ENCODE assay signal across 10 mouse cellular contexts in the genomic region with DNA sequence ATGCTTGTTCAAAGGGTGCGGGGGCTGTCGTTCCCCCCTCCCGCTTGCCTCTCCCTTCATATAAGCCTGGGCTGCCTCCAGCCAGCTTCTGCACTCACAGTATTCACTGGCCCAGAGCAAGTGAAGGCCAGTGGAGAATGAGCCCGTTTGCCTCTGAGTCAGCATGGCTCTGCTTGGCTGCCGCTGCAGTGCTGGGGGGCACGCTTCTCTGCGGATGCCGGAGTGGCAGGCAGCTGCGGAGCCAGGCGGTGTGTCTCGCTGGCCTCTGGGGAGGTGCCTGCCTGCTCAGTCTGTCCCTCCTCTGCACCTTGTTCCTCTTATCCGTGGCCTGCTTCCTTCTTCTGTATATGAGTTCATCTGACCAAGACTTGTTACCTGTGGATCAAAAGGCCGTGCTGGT. TPM values are rescaled to one million over a fixed set of nuclear protein-coding genes. Genes with fewer than 3 reads are reported as not detected.
DNase-seq lines count a peak whose midpoint lies in the region; ATAC-seq and TF ChIP-seq lines count a peak whose summit lies in the region.
"Had no signal": no experiment of that assay in that cellular context is flagged by ENCODE, and none has a peak within 500 bp of the region (broad histone marks: within the 10 kb centered on the region; RNA-seq: fewer than 3 reads in every experiment).

Gene Hsd17b2, plus strand, starts transcription at position 46 of the 400 bp plus-strand sequence.

- TF ChIP-seq CTCF in bone marrow, adult 2 months (IDR thresholded peaks at IDR 0.05; ENCODE audit: control insufficient read depth, insufficient read depth, low read length): no peak

- 26% methylated on average over 13 of the region's 13 CpGs for WGBS in bone marrow, adult 2 months

- TF ChIP-seq POLR2A in bone marrow, adult 2 months (IDR thresholded peaks at IDR 0.05; ENCODE audit: borderline replicate concordance, control insufficient read depth, low read depth, low read length): no peak

- DNase-seq in adrenal gland, postnatal 14 days: no peak
- no peak for DNase-seq in adrenal gland, adult 8-10 months
- DNase-seq in kidney, postnatal 14 days: peak; percentile 43
- DNase-seq in adipocyte (ENCODE audit: low spot score): no peak
- no peak for DNase-seq in left cerebral cortex, postnatal 25 days (ENCODE audit: low spot score in 2 of 2)
- DNase-seq: heart, postnatal 14 days had no signal

- H3K4me1 ChIP-seq in bone marrow, adult 2 months (ENCODE audit: control insufficient read depth, insufficient read depth, low read length): peaks cover 1% of the 10 kb centered on the region; the same call in 1 of the 2 replicates

- intact Hi-C loops in left cerebral cortex, postnatal 25 days (cut with DNase I): no loop called here

- H3K4me3 ChIP-seq in bone marrow, adult 2 months (replicated peaks; ENCODE audit: control insufficient read depth, low read depth, low read length): peak within 1 kb of the TSS; percentile 40

- H3K27ac ChIP-seq in bone marrow, adult 2 months (ENCODE audit: control insufficient read depth, insufficient read depth, low read depth, low read length, poor library complexity): no peak within 1 kb of the TSS

- ATAC-seq in monocyte, adult 5-6 weeks (replicated peaks; ENCODE audit: insufficient number of reproducible peaks, low FRiP score, low TSS enrichment, poor library complexity, severe bottlenecking): peak; percentile 52
- no peak for ATAC-seq in cerebellum, adult (ENCODE audit: insufficient number of reproducible peaks, low FRiP score, low TSS enrichment)
- ATAC-seq: activated CD4-positive, CD25-positive, alpha-beta regulatory T cell, adult 4 months had no signal

RNA-seq across cellular contexts. Expression of gene Hsd17b2, which starts in this region (rescaled TPM):
- 1.3 and 25.3 TPM in 2 replicates for total RNA-seq in adrenal gland, postnatal 14 days (2021)
- total RNA-seq in adrenal gland, adult 8-10 months (2022): not detected
- polyA plus RNA-seq in bone marrow, adult 2 months (2011; ENCODE audit: insufficient read depth, insufficient read length, low replicate concordance, missing spikeins): 1.1 TPM in 1 of 2 replicates, not detected in the other
- total RNA-seq in monocyte, adult 5-6 weeks (2017): 0.39 to 4.9 TPM (median 1.7 TPM) in 3 replicates
- under 1 TPM in 1 of 2 experiments, not detected in 1; 0.55 TPM for total RNA-seq in left cerebral cortex, postnatal 25 days (2021)
- total RNA-seq: heart, postnatal 14 days had no signal
- polyA plus RNA-seq: activated CD4-positive, CD25-positive, alpha-beta regulatory T cell, adult 4 months had no signal
